Mouse (Mus musculus) kidney, adult 2 months (tissue): ENCODE measurements around the gene St6gal1. TPM values are rescaled to one million over a fixed set of nuclear protein-coding genes. Genes with fewer than 3 reads are reported as not detected.

Experiments
- DNase-seq: peaks from one replicate; pipeline ENCODE4 v3.0.0; 2021
- H3K27ac ChIP-seq: fragments of 200-500 bp; 2 replicates; pipeline ENCODE4 v1.5.1; 2012; ENCODE audit warnings: low read depth, low read length, control low read depth, inconsistent platforms; ENCODE audit not compliant: insufficient read depth
- H3K27me3 ChIP-seq: fragments of 200-500 bp; replicated peaks from 2 replicates; pipeline ENCODE4 v1.6.1; 2012; ENCODE audit warnings: mild to moderate bottlenecking, moderate library complexity, low read length, inconsistent platforms; ENCODE audit not compliant: control insufficient read depth, insufficient read depth
- H3K36me3 ChIP-seq: fragments of 200-500 bp; 2 replicates; pipeline ENCODE4 v1.6.1; 2012; ENCODE audit warnings: mild to moderate bottlenecking, moderate library complexity, low read length, inconsistent platforms; ENCODE audit not compliant: control insufficient read depth, insufficient read depth
- H3K4me1 ChIP-seq: fragments of 200-500 bp; 2 replicates; pipeline ENCODE4 v1.6.1; 2011; ENCODE audit warnings: low read length; ENCODE audit not compliant: control insufficient read depth, insufficient read depth
- H3K4me3 ChIP-seq: fragments of 200-500 bp; 2 replicates; pipeline ENCODE4 v1.5.1; 2011; ENCODE audit warnings: mild to moderate bottlenecking, low read depth, low read length, control low read depth; ENCODE audit not compliant: insufficient read depth
- CTCF ChIP-seq: fragments of 200-500 bp; conservative IDR thresholded peaks from 2 replicates; pipeline ENCODE4 v1.5.1; 2011; ENCODE audit warnings: low read depth, mild to moderate bottlenecking, control low read depth, low read length, moderate library complexity, mixed read lengths; ENCODE audit not compliant: insufficient read depth, insufficient read length
- POLR2A ChIP-seq: fragments of 200-500 bp; IDR thresholded peaks from one replicate; pipeline ENCODE4 v1.6.1; 2011; ENCODE audit warnings: low read depth, low read length, control low read depth
- WGBS: fragments of 180-500 bp; shearing (Covaris S2); methylation state at CpG from one replicate; pipeline ENCODE4 v1.1.7; 2018; 5-methylcytosine and 5-hydroxymethylcytosine counted together
- polyA plus RNA-seq: library from polyadenylated mRNA; depleted of rRNA; stranded (reverse); fragments of >200 nt; gene quantifications from 2 replicates; pipeline ENCODE4 v1.2.3, GENCODE M21; 2012

The St6gal1 gene
- polyA plus RNA-seq, 1 experiment = 10.1 TPM

- H3K27me3 ChIP-seq = no peaks in the 10 kb centered on the region
- WGBS = 82% methylated on average over 7 of the region's 7 CpGs
- no peaks in the 10 kb centered on the region for H3K4me1 ChIP-seq
- no peak overlapping the region for H3K27ac ChIP-seq
- no peak for TF ChIP-seq CTCF
- no peak overlapping the region for H3K4me3 ChIP-seq
- DNase-seq = no peak
- no peaks in the 10 kb centered on the region for H3K36me3 ChIP-seq
Observed at GRCm38 (mm10) chr16:23299904-23300740, 75.6 kb downstream of the St6gal1 start.

GRCm38 (mm10) chr16:23301762-23302161 lies 77.2 kb downstream of the St6gal1 start:
- DNase-seq = no peak
- H3K4me3 ChIP-seq = no peak overlapping the region
- WGBS = 87% methylated on average over 7 of the region's 7 CpGs
- H3K27me3 ChIP-seq = no peaks in the 10 kb centered on the region
- H3K27ac ChIP-seq = no peak overlapping the region
- 0 out of 2 replicates have a peak, but pooled peaks cover 4% of the 10 kb centered on the region for H3K4me1 ChIP-seq
- no peaks in the 10 kb centered on the region for H3K36me3 ChIP-seq
- TF ChIP-seq POLR2A (no peak), CTCF (no peak)

DNA sequence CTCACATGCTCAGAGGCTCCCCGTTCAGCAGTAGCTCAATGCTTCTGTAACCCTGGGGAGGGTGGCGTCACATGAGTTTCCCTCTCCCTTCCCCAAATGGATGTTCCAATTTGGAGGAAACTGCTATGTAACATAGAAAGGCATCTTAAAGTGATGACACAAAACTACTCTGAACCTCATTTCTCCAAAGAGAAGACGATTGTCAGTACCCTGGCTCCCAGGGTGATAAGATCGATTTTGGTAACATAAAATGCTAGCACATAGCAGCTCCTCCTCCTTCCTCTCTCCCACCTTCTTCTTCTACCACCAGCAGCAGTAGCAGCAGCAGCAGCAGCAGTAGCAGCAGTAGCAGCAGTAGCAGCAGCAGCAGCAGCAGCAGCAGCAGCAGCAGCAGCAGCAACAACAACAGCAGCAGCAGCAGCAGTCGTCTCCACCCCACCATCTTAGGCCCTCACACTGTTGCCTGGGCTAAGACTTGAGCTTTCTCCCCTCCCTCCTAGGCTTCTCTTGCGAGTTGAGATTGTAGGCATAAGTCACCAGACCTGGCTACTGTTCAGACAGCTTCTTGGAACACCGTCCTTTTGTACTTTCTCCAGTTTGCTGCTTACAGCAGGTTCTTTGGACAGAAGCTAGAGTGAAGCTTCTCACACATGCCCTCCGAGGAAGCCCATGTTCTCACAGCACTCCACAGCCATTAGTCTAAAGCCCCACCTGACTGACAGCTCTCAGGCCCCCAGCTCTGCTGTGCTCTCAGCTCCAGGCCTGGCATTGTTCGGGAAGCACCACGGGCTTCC lies 81.5 kb downstream of the St6gal1 start:
- Histone ChIP-seq H3K27ac (no peak overlapping the region), H3K4me1 (0 out of 2 replicates have a peak, but pooled peaks cover 4% of the 10 kb centered on the region), H3K36me3 (no peaks in the 10 kb centered on the region), H3K27me3 (no peaks in the 10 kb centered on the region), H3K4me3 (no peak overlapping the region)
- DNase-seq = peak; percentile 46
- no peak for TF ChIP-seq POLR2A
- no peak for TF ChIP-seq CTCF
- 51% methylated on average over 10 of the region's 10 CpGs for WGBS

DNA sequence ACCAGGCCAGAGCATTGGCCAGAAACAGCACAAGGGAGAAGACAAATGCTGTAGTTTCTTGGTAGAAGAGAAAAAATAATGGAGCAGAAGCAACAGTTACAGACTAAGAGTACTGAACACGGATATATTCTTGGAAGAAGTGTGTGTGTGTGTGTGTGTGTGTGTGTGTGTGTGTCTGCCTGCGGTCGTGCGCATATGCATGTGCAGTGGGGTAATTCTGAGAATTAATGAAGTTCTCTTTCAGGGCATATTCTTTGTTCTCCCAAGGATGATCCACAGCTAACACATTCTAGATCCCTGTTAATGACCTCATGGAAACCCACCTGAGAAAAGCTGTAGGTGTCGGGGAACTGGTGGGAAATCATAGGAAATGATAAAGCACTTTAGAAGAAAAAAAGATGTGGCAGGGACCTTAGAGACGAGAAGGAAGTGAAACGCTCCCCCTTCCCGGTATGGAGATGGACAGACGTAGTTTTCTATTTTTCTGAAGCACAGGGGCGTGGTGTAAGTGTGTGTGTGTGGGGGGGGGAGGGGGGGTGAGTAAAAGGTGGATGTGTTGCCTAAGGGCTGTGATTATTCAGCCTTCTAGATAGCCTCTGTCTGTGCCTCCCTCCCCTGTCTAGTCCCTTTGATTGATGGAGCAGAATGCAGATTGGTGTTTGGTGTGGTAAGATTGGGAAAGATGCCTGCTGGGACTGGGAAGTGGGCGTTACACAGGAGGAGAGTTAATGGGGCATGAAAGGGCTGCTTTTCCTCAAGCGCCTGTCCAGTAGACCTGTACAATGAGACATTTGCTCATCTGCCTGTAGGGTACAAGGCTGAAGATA lies 82.8 kb downstream of the St6gal1 start:
- Histone ChIP-seq H3K4me3 (no peak overlapping the region), H3K36me3 (no peaks in the 10 kb centered on the region), H3K27ac (no peak overlapping the region), H3K27me3 (no peaks in the 10 kb centered on the region), H3K4me1 (0 out of 2 replicates have a peak, but pooled peaks cover 4% of the 10 kb centered on the region)
- no peak for TF ChIP-seq CTCF
- no peak for TF ChIP-seq POLR2A
- no peak for DNase-seq
- WGBS = 61% methylated on average over 12 of the region's 12 CpGs

GRCm38 (mm10) chr16:23308012-23308554 lies 83.5 kb downstream of the St6gal1 start:
- 65% methylated on average over 4 of the region's 4 CpGs for WGBS
- no peak overlapping the region for H3K27ac ChIP-seq
- TF ChIP-seq CTCF (no peak), POLR2A (no peak)
- DNase-seq = no peak
- 0 out of 2 replicates have a peak, but pooled peaks cover 4% of the 10 kb centered on the region for H3K4me1 ChIP-seq
- H3K27me3 ChIP-seq = no peaks in the 10 kb centered on the region
- H3K4me3 ChIP-seq = no peak overlapping the region
- H3K36me3 ChIP-seq = no peaks in the 10 kb centered on the region

DNA sequence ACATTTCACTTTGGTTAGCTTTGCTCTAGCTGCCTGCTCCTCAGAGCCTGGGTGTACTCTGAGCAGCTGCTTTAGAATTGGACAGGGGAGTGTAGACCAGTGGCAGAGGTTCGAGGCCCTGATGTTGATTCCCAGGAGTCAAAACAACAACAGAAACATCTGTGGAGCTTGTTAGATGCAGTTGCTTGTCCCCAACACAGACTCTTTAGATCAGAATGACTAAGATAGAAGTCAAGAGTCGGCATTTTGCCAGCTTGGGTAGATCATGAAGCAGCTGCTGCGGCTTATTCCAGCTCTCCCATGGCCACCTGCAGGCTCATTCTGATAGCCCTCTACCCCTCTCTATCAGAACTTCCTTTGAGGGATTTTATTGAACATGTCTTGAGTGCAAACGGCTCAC lies 84.5 kb downstream of the St6gal1 start:
- 86% methylated on average over 4 of the region's 4 CpGs for WGBS
- no peak for DNase-seq
- TF ChIP-seq POLR2A (no peak), CTCF (no peak)
- 0 out of 2 replicates have a peak, but pooled peaks cover 4% of the 10 kb centered on the region for H3K4me1 ChIP-seq
- H3K36me3 ChIP-seq = no peaks in the 10 kb centered on the region
- H3K27me3 ChIP-seq = no peaks in the 10 kb centered on the region
- no peak overlapping the region for H3K4me3 ChIP-seq
- no peak overlapping the region for H3K27ac ChIP-seq
